Mouse (Mus musculus) gastrocnemius, postnatal 36 days (tissue): ENCODE results near the gene Aldh3a2. TPM values are rescaled to one million over a fixed set of nuclear protein-coding genes. Genes with fewer than 3 reads are reported as not detected.
"Not testable (repeated sequence)": the region's sequence is repeated elsewhere in the genome, so short reads cannot be mapped to it uniquely, and the experiment has no call there.

Experiments
- DNase-seq, 2 experiments: peaks; one replicate each; pipeline ENCODE4 v3.0.0; 2022
- intact Hi-C: fragments of 180-260 bp; cut with DNase I; formaldehyde crosslinking; loops from one replicate; pipeline ENCODE4 v1.15.1; 2025
- total RNA-seq, 2 experiments: library from RNA; stranded (reverse); gene quantifications; 2 replicates each; pipeline ENCODE4 v1.2.3; 2021

The Aldh3a2 gene
- total RNA-seq, 2 experiments from 2014 or later: 12.1 to 14.4 TPM

DNA sequence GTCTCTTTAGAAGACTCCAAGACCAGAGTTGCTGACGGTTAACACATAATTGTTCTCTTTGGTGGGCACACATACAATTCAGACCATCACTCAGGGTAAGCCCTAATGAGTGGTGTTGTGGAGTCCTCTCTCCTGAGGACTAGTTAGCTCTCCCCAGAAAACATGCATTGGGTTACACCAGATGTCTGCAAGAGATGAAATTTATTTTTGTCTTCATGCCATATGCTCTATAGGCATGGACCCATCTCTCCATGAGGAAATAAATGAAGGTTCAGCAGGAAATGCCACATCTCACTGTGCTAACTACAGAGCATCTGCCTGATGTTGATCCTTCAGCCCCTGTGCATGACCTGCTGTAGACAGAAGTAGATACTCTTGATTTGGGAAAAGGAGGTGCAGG, 45.3 kb downstream of the Aldh3a2 start:
- DNase-seq: no peak
- intact Hi-C loops: no loop called here

GRCm38 (mm10) chr11:61220156-61220881, 46.9 kb downstream of the Aldh3a2 start:
- intact Hi-C loops: no loop called here
- DNase-seq: no peak

DNA sequence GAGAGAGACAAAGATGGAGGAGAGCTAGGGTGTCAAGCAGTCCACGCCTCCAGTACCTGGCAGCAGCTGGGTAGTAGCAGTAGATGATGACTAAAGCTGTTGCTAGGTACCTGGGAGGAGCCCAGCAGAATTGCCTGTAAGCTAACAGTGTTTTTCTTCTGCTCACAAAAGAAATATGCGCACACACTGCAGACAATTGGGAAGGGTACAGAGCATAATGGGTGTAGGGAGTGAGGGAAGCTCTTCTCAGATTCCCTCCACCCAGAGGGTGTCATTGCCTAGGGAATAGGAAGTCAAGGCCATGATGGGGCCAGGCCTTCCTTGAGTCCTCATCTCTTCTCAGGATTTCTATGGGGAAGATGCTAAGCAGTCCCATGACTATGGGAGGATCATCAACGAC, 51.3 kb downstream of the Aldh3a2 start:
- intact Hi-C loops: no loop called here
- no peak for DNase-seq

GRCm38 (mm10) chr11:61212102-61212501, 55.2 kb downstream of the Aldh3a2 start:
- no peak for DNase-seq

DNA sequence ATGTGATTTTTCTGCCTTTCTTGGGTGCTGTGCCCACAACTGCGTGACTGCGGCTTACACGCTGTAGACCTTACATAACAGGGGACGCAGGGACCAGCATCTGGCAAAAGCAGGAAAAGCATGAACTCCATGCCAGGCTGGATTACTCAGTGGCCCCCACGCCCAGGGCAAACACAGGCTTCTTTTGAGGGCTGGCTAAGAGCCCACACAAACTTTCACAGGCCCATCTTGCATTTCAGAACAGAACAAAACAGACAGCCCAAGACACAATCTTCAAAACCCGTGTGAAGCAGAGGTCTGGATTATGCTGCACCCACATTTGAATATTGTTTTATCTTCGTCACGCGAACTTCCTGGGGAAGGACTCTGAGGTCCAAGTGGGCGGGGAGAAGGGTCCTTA, 58.9 kb downstream of the Aldh3a2 start:
- intact Hi-C loops: no loop called here
- DNase-seq: peak in 1 of 2 experiments; percentile 25

More at GRCm38 (mm10) chr11:61212102-61212501, 55.2 kb downstream of the Aldh3a2 start:
- intact Hi-C loops: no loop called here

DNA sequence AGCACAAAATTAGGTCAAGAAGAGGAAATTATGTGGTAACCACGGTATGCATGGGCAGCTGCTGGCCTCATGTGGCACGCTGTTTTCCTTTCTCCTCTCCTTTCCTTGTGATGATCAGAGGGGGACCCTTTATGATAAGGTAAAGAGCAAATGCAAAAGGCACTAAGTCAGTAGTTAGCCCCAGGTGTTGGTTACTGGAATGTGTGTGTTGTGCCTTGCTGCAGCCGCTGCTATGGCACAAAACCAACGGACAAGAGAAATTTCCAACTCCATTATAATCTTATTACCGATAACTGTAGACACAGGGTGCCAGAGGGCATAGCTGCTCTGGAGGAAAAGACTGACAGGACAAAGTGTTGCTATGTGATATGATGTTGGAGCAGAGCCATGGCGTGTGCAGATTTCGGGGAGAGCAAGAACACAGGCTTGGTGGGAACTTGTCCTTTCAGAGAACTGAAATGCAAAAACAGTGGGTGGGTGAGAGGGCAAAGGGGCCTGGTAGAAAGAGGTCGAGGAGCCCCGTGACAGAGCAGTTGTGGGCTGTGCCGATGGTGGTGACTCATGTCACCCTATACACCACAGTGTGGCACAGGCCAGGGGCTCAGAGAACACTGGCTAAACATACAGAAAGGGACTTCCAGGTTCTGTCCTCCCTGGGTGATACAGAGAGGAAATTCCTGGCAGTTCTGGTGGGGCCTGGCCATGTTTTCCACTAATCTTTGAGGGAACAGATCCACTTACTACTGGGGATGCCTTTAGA, 59.6 kb downstream of the Aldh3a2 start, which contains the start of gene Aldh3a1:
Aldh3a1 (plus strand) TSS at position 51 of the 760 bp plus-strand sequence.
- intact Hi-C loops: no loop called here
- DNase-seq: no peak

GRCm38 (mm10) chr11:61206136-61206535, 61.1 kb downstream of the Aldh3a2 start:
- DNase-seq: no peak
- intact Hi-C loops: no loop called here

GRCm38 (mm10) chr11:61205167-61205950, 61.9 kb downstream of the Aldh3a2 start:
- intact Hi-C loops: no loop called here
- DNase-seq: no peak

GRCm38 (mm10) chr11:61202810-61203209, 64.5 kb downstream of the Aldh3a2 start:
- DNase-seq: no peak
- intact Hi-C loops: no loop called here

DNA sequence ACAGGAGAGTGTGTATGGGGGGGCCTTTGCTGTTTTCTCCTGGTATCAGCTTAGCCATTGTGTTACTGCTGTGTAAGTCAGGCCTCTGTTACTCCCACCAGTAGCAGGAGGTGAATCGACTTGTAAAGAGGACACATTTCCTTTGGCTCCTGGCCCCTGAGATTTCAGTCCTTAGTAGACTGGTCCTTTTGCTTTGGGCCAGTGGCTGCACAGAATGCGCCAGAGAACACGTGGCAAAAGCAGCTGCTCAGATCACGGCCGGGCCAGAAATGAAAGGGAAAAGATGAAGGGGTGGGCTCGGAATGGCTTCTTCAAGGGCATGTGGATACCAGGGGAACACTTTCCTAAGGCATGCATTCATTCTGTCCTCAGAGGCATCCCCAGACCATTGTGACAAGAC, 65.1 kb downstream of the Aldh3a2 start:
- no peak for DNase-seq

GRCm38 (mm10) chr11:61199620-61200362, 67.5 kb downstream of the Aldh3a2 start:
- intact Hi-C loops: loop anchor here (5.0 kb wide), 1 partner anchor 148 kb away; no protein-coding TSS in a partner anchor

More for the DNA sequence above, 65.1 kb downstream of the Aldh3a2 start:
- intact Hi-C loops: no loop called here

DNA sequence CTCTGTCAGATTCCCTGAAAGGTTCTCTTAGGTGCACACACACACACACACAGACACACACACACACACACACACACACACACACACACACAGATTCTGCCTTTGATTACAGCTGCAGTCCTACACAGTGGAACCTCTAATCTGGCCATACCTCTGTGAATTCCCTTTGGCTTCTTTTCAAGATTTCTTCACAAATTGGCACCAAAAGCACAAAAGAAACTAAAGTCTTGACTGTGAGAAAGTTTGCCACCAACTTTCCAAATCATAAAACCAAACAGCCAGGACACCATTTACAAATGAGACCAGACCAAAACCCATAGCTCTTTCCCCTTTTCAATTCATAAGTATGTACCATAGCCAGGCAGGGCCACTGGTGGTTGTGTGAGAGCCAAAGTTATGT, 69.3 kb downstream of the Aldh3a2 start:
- DNase-seq: no peak
- intact Hi-C loops: loop anchor here (5.0 kb wide), 1 partner anchor 149 kb away; no protein-coding TSS in a partner anchor

More at GRCm38 (mm10) chr11:61199620-61200362, 67.5 kb downstream of the Aldh3a2 start:
- DNase-seq: no peak

DNA sequence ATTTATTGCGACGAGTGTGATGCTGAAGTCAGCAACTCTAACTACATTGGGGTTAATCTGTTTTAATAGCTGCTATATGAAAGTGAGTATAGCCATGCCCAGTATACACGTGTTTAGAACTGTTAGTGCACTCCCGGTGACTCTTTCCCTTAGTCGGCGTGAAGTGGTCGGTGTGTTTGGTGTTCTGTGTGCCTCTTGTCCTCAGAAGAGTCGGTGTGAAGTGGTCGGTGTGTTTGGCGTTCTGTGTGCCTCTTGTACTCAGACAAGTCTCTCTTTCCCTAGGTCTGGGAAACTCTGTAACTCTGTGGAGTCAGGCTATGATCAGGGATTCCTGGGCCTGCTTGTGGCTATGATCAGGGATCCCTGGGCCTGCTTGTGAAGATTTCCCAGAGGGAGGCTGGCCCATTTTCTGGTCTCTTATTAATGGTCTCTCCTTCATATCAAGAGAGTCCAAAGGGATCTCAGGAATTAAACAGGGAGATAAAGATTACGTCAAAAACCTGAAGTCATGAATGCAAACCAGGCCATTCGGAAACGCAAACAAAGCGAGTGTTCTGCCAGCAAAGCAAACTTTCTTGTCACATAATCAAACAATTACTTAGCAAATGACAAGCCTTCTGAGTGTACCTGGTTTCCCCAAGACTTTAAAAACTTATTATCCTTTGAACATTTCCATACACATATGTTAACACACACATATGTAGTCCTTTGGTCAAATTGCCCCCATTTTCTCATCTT, 70.5 kb downstream of the Aldh3a2 start:
- intact Hi-C loops: loop anchor here (5.0 kb wide), 1 partner anchor 151 kb away; no protein-coding TSS in a partner anchor
- DNase-seq: no peak

GRCm38 (mm10) chr11:61193392-61193791, 73.9 kb downstream of the Aldh3a2 start:
- intact Hi-C loops: loop anchor here (2.0 to 5.0 kb wide), 2 partner anchors 194 to 217 kb away; no protein-coding TSS in a partner anchor
- peak; percentile 68 to 76 for DNase-seq

- DNase-seq: no peak
- intact Hi-C loops: loop anchor here (2.0 to 5.0 kb wide), 2 partner anchors 195 to 218 kb away; no protein-coding TSS in a partner anchor
Observed at GRCm38 (mm10) chr11:61192779-61193178, 74.5 kb downstream of the Aldh3a2 start.

GRCm38 (mm10) chr11:61192123-61192522, 75.1 kb downstream of the Aldh3a2 start:
- intact Hi-C loops: loop anchor here (2.0 to 5.0 kb wide), 2 partner anchors 195 to 219 kb away; no protein-coding TSS in a partner anchor
- DNase-seq: not testable (repeated sequence)

GRCm38 (mm10) chr11:61190776-61191175, 76.5 kb downstream of the Aldh3a2 start:
- intact Hi-C loops: loop anchor here (5.0 kb wide), 1 partner anchor 197 kb away; no protein-coding TSS in a partner anchor

GRCm38 (mm10) chr11:61183820-61184219, 83.4 kb downstream of the Aldh3a2 start:
- intact Hi-C loops: no loop called here
- no peak for DNase-seq

More at GRCm38 (mm10) chr11:61190776-61191175, 76.5 kb downstream of the Aldh3a2 start:
- no peak for DNase-seq

GRCm38 (mm10) chr11:61181624-61182023, 85.6 kb downstream of the Aldh3a2 start:
- intact Hi-C loops: no loop called here
- no peak for DNase-seq
